Mouse (Mus musculus) liver, embryonic 13.5 days (tissue): Measurements from ENCODE around the gene Sel1l. TPM values are rescaled to one million over a fixed set of nuclear protein-coding genes. Genes with fewer than 3 reads are reported as not detected.

Source experiments
- ATAC-seq: fragments of 200-750 bp; cut with Nextera tagmentation; 2 replicates; pipeline ENCODE4 v1.8.0; 2017; ENCODE audit warnings: low read depth, mild to moderate bottlenecking, moderate number of reproducible peaks, moderate library complexity
- DNase-seq: peaks from one replicate; pipeline ENCODE4 v3.0.0; 2022
- H3K27ac ChIP-seq: fragments of 300-500 bp; sonication (generic); 2 replicates; pipeline ENCODE4 v1.5.1; 2015; ENCODE audit warnings: moderate library complexity, mild to moderate bottlenecking, inconsistent platforms
- H3K27me3 ChIP-seq: fragments of 300-500 bp; sonication (generic); 2 replicates; pipeline ENCODE4 v1.6.1; 2015; ENCODE audit warnings: mild to moderate bottlenecking, inconsistent platforms
- H3K36me3 ChIP-seq: fragments of 300-500 bp; sonication (generic); 2 replicates; pipeline ENCODE4 v1.6.1; 2015; ENCODE audit warnings: mild to moderate bottlenecking, inconsistent platforms
- H3K4me1 ChIP-seq: fragments of 300-500 bp; sonication (generic); replicated peaks from 2 replicates; pipeline ENCODE4 v1.6.1; 2015; ENCODE audit warnings: inconsistent platforms
- H3K4me2 ChIP-seq: fragments of 300-500 bp; sonication (generic); 2 replicates; pipeline ENCODE4 v1.6.1; 2015; ENCODE audit warnings: inconsistent platforms, mild to moderate bottlenecking, moderate library complexity
- H3K4me3 ChIP-seq: fragments of 300-500 bp; sonication (generic); replicated peaks from 2 replicates; pipeline ENCODE4 v1.5.1; 2015; ENCODE audit warnings: mild to moderate bottlenecking, inconsistent platforms
- H3K9ac ChIP-seq: fragments of 300-500 bp; sonication (generic); 2 replicates; pipeline ENCODE4 v1.6.1; 2015; ENCODE audit warnings: mild to moderate bottlenecking, inconsistent platforms
- H3K9me3 ChIP-seq: fragments of 300-500 bp; sonication (generic); replicated peaks from 2 replicates; pipeline ENCODE4 v1.6.1; 2016; ENCODE audit warnings: inconsistent platforms
- WGBS: fragments of 180-500 bp; shearing (Covaris S2); methylation state at CpG from one replicate; pipeline ENCODE4 v1.1.7; 2015; ENCODE audit not compliant: insufficient replicate concordance; 5-methylcytosine and 5-hydroxymethylcytosine counted together
- polyA plus RNA-seq: library from polyadenylated mRNA; unstranded; fragments of >200 nt; fragmentation: Nextera tagmentation; extraction: Ambion mirVana; gene quantifications from 2 replicates; pipeline ENCODE4 v1.2.1, GENCODE M21; 2015

Gene Sel1l
- polyA plus RNA-seq, 1 experiment from 2014 or later = 34.5 TPM

- Histone ChIP-seq H3K4me1 (peaks cover 47% of the 10 kb centered on the region), H3K9ac (no peak overlapping the region), H3K4me2 (no peak overlapping the region), H3K27ac (no peak overlapping the region), H3K36me3 (peaks cover 30% of the 10 kb centered on the region), H3K4me3 (no peak overlapping the region), H3K27me3 (no peaks in the 10 kb centered on the region), H3K9me3 (no peaks in the 10 kb centered on the region)
- WGBS = 83% methylated on average over 9 of the region's 9 CpGs
- ATAC-seq (no peak), DNase-seq (no peak)
These were observed 3.6 kb downstream of the Sel1l start for GRCm38 (mm10) chr12:91845393-91845792.

GRCm38 (mm10) chr12:91844542-91844941, 4.4 kb downstream of the Sel1l start:
- Histone ChIP-seq H3K4me3 (no peak overlapping the region), H3K36me3 (peaks cover 36% of the 10 kb centered on the region), H3K9me3 (no peaks in the 10 kb centered on the region), H3K4me2 (no peak overlapping the region), H3K9ac (no peak overlapping the region), H3K4me1 (peaks cover 44% of the 10 kb centered on the region), H3K27ac (no peak overlapping the region), H3K27me3 (no peaks in the 10 kb centered on the region)
- ATAC-seq (no peak), DNase-seq (no peak)
- WGBS = 54% methylated on average over 4 of the region's 4 CpGs

GRCm38 (mm10) chr12:91843888-91844287, 5.1 kb downstream of the Sel1l start:
- Histone ChIP-seq H3K27ac (no peak overlapping the region), H3K4me2 (no peak overlapping the region), H3K4me1 (peaks cover 43% of the 10 kb centered on the region), H3K9ac (no peak overlapping the region), H3K9me3 (no peaks in the 10 kb centered on the region), H3K27me3 (no peaks in the 10 kb centered on the region), H3K36me3 (peaks cover 42% of the 10 kb centered on the region), H3K4me3 (no peak overlapping the region)
- 92% methylated on average over 13 of the region's 13 CpGs for WGBS
- no peak for DNase-seq
- ATAC-seq = no peak

GRCm38 (mm10) chr12:91841714-91842113, 7.2 kb downstream of the Sel1l start:
- DNase-seq (no peak), ATAC-seq (no peak)
- H3K27ac ChIP-seq = no peak overlapping the region
- peaks cover 64% of the 10 kb centered on the region for H3K36me3 ChIP-seq
- 75% methylated on average over 6 of the region's 6 CpGs for WGBS
- H3K9ac ChIP-seq = no peak overlapping the region
- H3K4me2 ChIP-seq = no peak overlapping the region
- H3K9me3 ChIP-seq = no peaks in the 10 kb centered on the region
- peaks cover 26% of the 10 kb centered on the region for H3K4me1 ChIP-seq
- H3K4me3 ChIP-seq = no peak overlapping the region
- H3K27me3 ChIP-seq = no peaks in the 10 kb centered on the region

- Histone ChIP-seq H3K27me3 (no peaks in the 10 kb centered on the region), H3K4me2 (no peak overlapping the region), H3K4me1 (no peaks in the 10 kb centered on the region), H3K9me3 (no peaks in the 10 kb centered on the region), H3K4me3 (no peak overlapping the region), H3K27ac (no peak overlapping the region), H3K9ac (no peak overlapping the region), H3K36me3 (peaks cover 82% of the 10 kb centered on the region)
- no peak for DNase-seq
- ATAC-seq = no peak
- WGBS = 73% methylated on average over 7 of the region's 7 CpGs
These were observed 10.7 kb downstream of the Sel1l start for GRCm38 (mm10) chr12:91838261-91838660.

GRCm38 (mm10) chr12:91837401-91838065, 11.4 kb downstream of the Sel1l start:
- Histone ChIP-seq H3K9ac (no peak overlapping the region), H3K4me3 (no peak overlapping the region), H3K9me3 (no peaks in the 10 kb centered on the region), H3K27ac (no peak overlapping the region), H3K36me3 (peaks cover 85% of the 10 kb centered on the region), H3K4me2 (no peak overlapping the region), H3K4me1 (no peaks in the 10 kb centered on the region), H3K27me3 (no peaks in the 10 kb centered on the region)
- DNase-seq = no peak
- WGBS = 74% methylated on average over 7 of the region's 7 CpGs
- ATAC-seq = no peak

- Histone ChIP-seq H3K27ac (no peak overlapping the region), H3K27me3 (no peaks in the 10 kb centered on the region), H3K36me3 (peaks cover 69% of the 10 kb centered on the region), H3K9me3 (no peaks in the 10 kb centered on the region), H3K4me3 (no peak overlapping the region), H3K4me1 (no peaks in the 10 kb centered on the region), H3K9ac (no peak overlapping the region), H3K4me2 (no peak overlapping the region)
- ATAC-seq (no peak), DNase-seq (no peak)
- WGBS = 80% methylated on average over 5 of the region's 5 CpGs
These were observed 15.0 kb downstream of the Sel1l start for GRCm38 (mm10) chr12:91833939-91834333.

GRCm38 (mm10) chr12:91833237-91833938, 15.6 kb downstream of the Sel1l start:
- Histone ChIP-seq H3K4me2 (no peak overlapping the region), H3K27me3 (no peaks in the 10 kb centered on the region), H3K9ac (no peak overlapping the region), H3K36me3 (peaks cover 67% of the 10 kb centered on the region), H3K4me1 (no peaks in the 10 kb centered on the region), H3K4me3 (no peak overlapping the region), H3K27ac (no peak overlapping the region), H3K9me3 (no peaks in the 10 kb centered on the region)
- ATAC-seq (no peak), DNase-seq (no peak)
- WGBS = 82% methylated on average over 3 of the region's 3 CpGs

- no peak for ATAC-seq
- no peak overlapping the region for H3K4me2 ChIP-seq
- no peak for DNase-seq
- no peaks in the 10 kb centered on the region for H3K9me3 ChIP-seq
- no peaks in the 10 kb centered on the region for H3K27me3 ChIP-seq
- H3K4me1 ChIP-seq = no peaks in the 10 kb centered on the region
- 89% methylated on average over 7 of the region's 7 CpGs for WGBS
- H3K9ac ChIP-seq = no peak overlapping the region
- H3K27ac ChIP-seq = no peak overlapping the region
- H3K4me3 ChIP-seq = no peak overlapping the region
- peaks cover 62% of the 10 kb centered on the region for H3K36me3 ChIP-seq
These were observed 17.5 kb downstream of the Sel1l start for GRCm38 (mm10) chr12:91831410-91831809.

- H3K4me1 ChIP-seq = no peaks in the 10 kb centered on the region
- 89% methylated on average over 12 of the region's 12 CpGs for WGBS
- H3K36me3 ChIP-seq = peaks cover 80% of the 10 kb centered on the region
- H3K27ac ChIP-seq = no peak overlapping the region
- no peaks in the 10 kb centered on the region for H3K9me3 ChIP-seq
- H3K9ac ChIP-seq = no peak overlapping the region
- ATAC-seq (no peak), DNase-seq (no peak)
- no peaks in the 10 kb centered on the region for H3K27me3 ChIP-seq
- H3K4me2 ChIP-seq = no peak overlapping the region
- H3K4me3 ChIP-seq = no peak overlapping the region
These were observed 28.5 kb downstream of the Sel1l start for GRCm38 (mm10) chr12:91820461-91820860.

GRCm38 (mm10) chr12:91818726-91819125, 30.2 kb downstream of the Sel1l start:
- Histone ChIP-seq H3K9me3 (no peaks in the 10 kb centered on the region), H3K4me1 (no peaks in the 10 kb centered on the region), H3K4me2 (no peak overlapping the region), H3K27ac (no peak overlapping the region), H3K4me3 (no peak overlapping the region), H3K36me3 (peaks cover 80% of the 10 kb centered on the region), H3K27me3 (no peaks in the 10 kb centered on the region), H3K9ac (no peak overlapping the region)
- WGBS = 83% methylated on average over 4 of the region's 4 CpGs
- ATAC-seq = no peak
- no peak for DNase-seq

GRCm38 (mm10) chr12:91815990-91816389, 33.0 kb downstream of the Sel1l start:
- Histone ChIP-seq H3K4me3 (no peak overlapping the region), H3K36me3 (peaks cover 78% of the 10 kb centered on the region), H3K27me3 (no peaks in the 10 kb centered on the region), H3K4me2 (no peak overlapping the region), H3K9me3 (no peaks in the 10 kb centered on the region), H3K27ac (no peak overlapping the region), H3K9ac (no peak overlapping the region), H3K4me1 (no peaks in the 10 kb centered on the region)
- ATAC-seq (peak; percentile 61), DNase-seq (no peak)
- WGBS = 32% methylated on average over 10 of the region's 10 CpGs
